Mouse (Mus musculus): Measurements from ENCODE around the gene Hadh. TPM values are rescaled to one million over a fixed set of nuclear protein-coding genes. Genes with fewer than 3 reads are reported as not detected.

Gene Hadh
- 194 and 198 TPM in 2 replicates for polyA plus RNA-seq (2014; fragmentation: Nextera tagmentation; extraction: Ambion mirVana)

DNA sequence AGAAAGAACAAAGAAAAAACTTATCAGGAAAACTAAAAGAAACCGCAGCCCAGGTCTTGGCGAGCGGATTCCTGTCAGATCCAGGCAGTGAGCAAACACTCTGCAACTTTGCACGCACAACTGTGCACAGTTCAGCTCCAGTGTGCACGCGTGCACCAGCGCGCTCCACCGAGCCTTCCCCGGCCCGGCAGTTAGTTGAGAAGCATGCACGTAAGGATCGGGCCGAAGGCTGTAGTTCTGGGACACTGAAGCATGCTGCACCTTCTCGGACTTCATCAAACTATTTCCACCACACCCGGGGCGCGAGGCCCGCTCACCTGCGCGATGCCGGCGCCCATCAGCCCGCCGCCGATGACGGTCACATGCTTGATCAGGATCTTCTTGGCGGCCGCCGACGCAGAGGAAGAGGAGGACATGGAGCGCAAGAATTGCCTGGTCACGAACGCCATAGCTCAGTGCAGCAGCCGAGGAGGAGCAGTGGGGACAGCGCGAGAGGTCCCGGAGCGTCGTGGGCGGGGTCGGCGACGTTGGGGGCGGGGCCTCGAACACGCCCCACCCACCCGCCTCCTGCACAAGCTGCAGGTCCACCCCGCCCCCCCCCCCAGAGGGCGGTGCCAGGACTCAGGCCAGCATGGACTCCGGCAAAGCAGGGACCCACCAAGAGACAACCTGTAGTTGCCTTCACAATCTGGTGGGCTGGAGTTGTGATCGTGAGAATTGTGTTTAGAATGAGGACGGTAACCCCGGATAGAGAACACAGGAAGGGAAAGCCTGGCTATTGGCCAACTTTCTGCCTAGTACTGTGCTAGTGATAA lies at the start of gene Hadh:
Gene Hadh (minus strand): TSS at position 543 of the 815 bp plus-strand sequence.
- H3K27me3 ChIP-seq (ENCODE audit: control insufficient read depth, insufficient read depth, low read length) = no peaks in the 10 kb centered on the region
- H3K4me2 ChIP-seq (ENCODE audit: low read length) = peak within 1 kb of the TSS; percentile 80
- no peaks in the 10 kb centered on the region for H3K9me3 ChIP-seq (ENCODE audit: control insufficient read depth, low read length)
- H3K36me3 ChIP-seq (ENCODE audit: control insufficient read depth, insufficient read depth, low read length) = peaks cover 12% of the 10 kb centered on the region; the same call in 1 of the 2 replicates
- ATAC-seq (ENCODE audit: insufficient number of reproducible peaks, insufficient read depth, low FRiP score, low read depth) = peak; percentile 91
- H3K4me1 ChIP-seq (ENCODE audit: control insufficient read depth in 2 of 2, insufficient read depth in 2 of 2, low read length in 2 of 2) = peaks cover 11 to 38% of the 10 kb centered on the region in 2 experiments
- under 1% methylated on average over 52 of the region's 54 CpGs for WGBS
- H3K9ac ChIP-seq (ENCODE audit: low read length) = peak within 1 kb of the TSS; percentile 90
- H3K4me3 ChIP-seq (ENCODE audit: control insufficient read depth in 1 of 2, insufficient read depth in 1 of 2, low read depth in 1 of 2, low read length in 2 of 2) = peak within 1 kb of the TSS; percentile 81 to 89
- H3K27ac ChIP-seq (replicated peaks in 1 of 2; ENCODE audit: control insufficient read depth in 1 of 2, insufficient read depth in 1 of 2, low read depth in 2 of 2, low read length in 2 of 2) = peak within 1 kb of the TSS; percentile 85 to 90

DNA sequence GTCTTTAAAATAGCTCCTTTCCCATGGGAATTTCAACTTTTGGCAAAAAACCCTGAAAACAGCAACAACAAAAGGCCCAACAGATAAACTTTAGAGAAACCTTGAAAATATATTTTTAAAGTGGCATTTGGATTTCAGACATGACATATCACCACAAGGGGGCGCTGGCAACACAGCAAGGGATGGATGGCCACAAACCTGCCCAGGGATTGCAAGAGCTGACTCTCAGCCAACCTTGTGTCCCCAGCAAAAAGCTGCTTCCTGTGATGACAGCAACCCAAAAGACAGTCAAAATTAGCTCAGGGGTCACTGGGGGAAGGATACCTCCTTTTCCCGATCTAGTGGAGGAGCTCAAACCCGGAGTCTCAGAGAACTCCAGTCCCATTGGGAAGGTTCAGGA lies 48.3 kb upstream of the Hadh start:
- no peak overlapping the region for H3K9ac ChIP-seq (ENCODE audit: low read length)
- no peak for ATAC-seq (ENCODE audit: insufficient number of reproducible peaks, insufficient read depth, low FRiP score, low read depth)
- H3K36me3 ChIP-seq (ENCODE audit: control insufficient read depth, insufficient read depth, low read length) = no peaks in the 10 kb centered on the region
- H3K27ac ChIP-seq (replicated peaks in 1 of 2; ENCODE audit: control insufficient read depth in 1 of 2, insufficient read depth in 1 of 2, low read depth in 2 of 2, low read length in 2 of 2) = no peak overlapping the region
- 4% methylated on average over 3 of the region's 3 CpGs for WGBS
- H3K9me3 ChIP-seq (ENCODE audit: control insufficient read depth, low read length) = no peaks in the 10 kb centered on the region
- no peak overlapping the region for H3K4me2 ChIP-seq (ENCODE audit: low read length)
- H3K4me3 ChIP-seq (ENCODE audit: control insufficient read depth in 1 of 2, insufficient read depth in 1 of 2, low read depth in 1 of 2, low read length in 2 of 2) = no peak overlapping the region
- peaks cover 4 to 5% of the 10 kb centered on the region in 2 experiments; a peak in 2 of 4 replicates for H3K4me1 ChIP-seq (ENCODE audit: control insufficient read depth in 2 of 2, insufficient read depth in 2 of 2, low read length in 2 of 2)
- H3K27me3 ChIP-seq (ENCODE audit: control insufficient read depth, insufficient read depth, low read length) = no peaks in the 10 kb centered on the region

DNA sequence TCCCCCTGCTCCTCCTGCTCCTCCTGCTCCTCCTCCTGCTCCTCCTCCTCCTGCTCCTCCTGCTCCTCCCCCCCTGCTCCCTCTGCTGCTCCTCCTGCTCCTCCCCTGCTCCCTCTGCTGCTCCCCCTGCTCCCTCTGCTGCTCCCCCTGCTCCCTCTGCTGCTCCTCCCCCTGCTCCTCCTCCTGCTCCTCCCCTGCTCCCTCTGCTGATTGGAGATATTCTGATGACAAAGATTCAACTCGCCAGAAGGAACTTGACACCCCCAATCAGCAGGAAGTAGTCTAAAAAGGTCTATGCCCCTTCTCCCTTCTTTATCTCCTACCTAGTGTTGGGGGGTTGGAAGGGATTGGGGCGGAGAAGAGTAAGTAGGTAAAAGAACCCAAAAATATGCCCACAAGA lies 46.3 kb upstream of the Hadh start:
- ATAC-seq (ENCODE audit: insufficient number of reproducible peaks, insufficient read depth, low FRiP score, low read depth) = no peak

DNA sequence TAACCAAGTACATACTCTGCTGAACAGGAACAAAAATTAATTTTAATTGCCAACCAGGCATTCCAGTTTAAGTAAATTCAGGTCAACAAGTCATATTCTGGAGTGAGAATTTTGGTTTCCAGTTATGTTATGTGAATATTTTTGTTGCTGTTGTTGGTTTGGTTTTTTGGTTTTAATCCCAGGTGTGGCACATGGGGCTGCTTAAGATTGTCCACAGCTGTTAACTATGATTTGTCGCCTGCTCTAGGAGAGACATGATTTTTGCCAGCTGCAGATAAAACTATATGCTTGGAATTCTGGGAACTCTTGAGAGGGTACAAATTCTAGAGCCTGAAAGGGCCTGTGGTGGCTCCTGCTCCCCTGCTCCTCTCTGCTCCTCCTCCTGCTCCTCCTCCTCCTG lies 45.2 kb upstream of the Hadh start:
- no peak for ATAC-seq (ENCODE audit: insufficient number of reproducible peaks, insufficient read depth, low FRiP score, low read depth)
- Histone ChIP-seq H3K4me3 (ENCODE audit: control insufficient read depth in 1 of 2, insufficient read depth in 1 of 2, low read depth in 1 of 2, low read length in 2 of 2) (no peak overlapping the region), H3K27ac (replicated peaks in 1 of 2; ENCODE audit: control insufficient read depth in 1 of 2, insufficient read depth in 1 of 2, low read depth in 2 of 2, low read length in 2 of 2) (no peak overlapping the region), H3K36me3 (ENCODE audit: control insufficient read depth, insufficient read depth, low read length) (no peaks in the 10 kb centered on the region), H3K4me1 (ENCODE audit: control insufficient read depth in 2 of 2, insufficient read depth in 2 of 2, low read length in 2 of 2) (peaks cover 4 to 5% of the 10 kb centered on the region in 2 experiments; a peak in 2 of 4 replicates), H3K9me3 (ENCODE audit: control insufficient read depth, low read length) (no peaks in the 10 kb centered on the region), H3K4me2 (ENCODE audit: low read length) (no peak overlapping the region), H3K9ac (ENCODE audit: low read length) (no peak overlapping the region), H3K27me3 (ENCODE audit: control insufficient read depth, insufficient read depth, low read length) (no peaks in the 10 kb centered on the region)
- 71% methylated on average over 1 of the region's 1 CpGs for WGBS

More for the DNA sequence above, 46.3 kb upstream of the Hadh start:
- 40% methylated on average over 2 of the region's 2 CpGs for WGBS
- H3K4me3 ChIP-seq (ENCODE audit: control insufficient read depth in 1 of 2, insufficient read depth in 1 of 2, low read depth in 1 of 2, low read length in 2 of 2) = no peak overlapping the region
- peaks cover 4 to 5% of the 10 kb centered on the region in 2 experiments; a peak in 2 of 4 replicates for H3K4me1 ChIP-seq (ENCODE audit: control insufficient read depth in 2 of 2, insufficient read depth in 2 of 2, low read length in 2 of 2)
- H3K27me3 ChIP-seq (ENCODE audit: control insufficient read depth, insufficient read depth, low read length) = no peaks in the 10 kb centered on the region
- no peak overlapping the region for H3K27ac ChIP-seq (replicated peaks in 1 of 2; ENCODE audit: control insufficient read depth in 1 of 2, insufficient read depth in 1 of 2, low read depth in 2 of 2, low read length in 2 of 2)
- H3K36me3 ChIP-seq (ENCODE audit: control insufficient read depth, insufficient read depth, low read length) = no peaks in the 10 kb centered on the region
- H3K4me2 ChIP-seq (ENCODE audit: low read length) = no peak overlapping the region
- H3K9me3 ChIP-seq (ENCODE audit: control insufficient read depth, low read length) = no peaks in the 10 kb centered on the region
- no peak overlapping the region for H3K9ac ChIP-seq (ENCODE audit: low read length)

DNA sequence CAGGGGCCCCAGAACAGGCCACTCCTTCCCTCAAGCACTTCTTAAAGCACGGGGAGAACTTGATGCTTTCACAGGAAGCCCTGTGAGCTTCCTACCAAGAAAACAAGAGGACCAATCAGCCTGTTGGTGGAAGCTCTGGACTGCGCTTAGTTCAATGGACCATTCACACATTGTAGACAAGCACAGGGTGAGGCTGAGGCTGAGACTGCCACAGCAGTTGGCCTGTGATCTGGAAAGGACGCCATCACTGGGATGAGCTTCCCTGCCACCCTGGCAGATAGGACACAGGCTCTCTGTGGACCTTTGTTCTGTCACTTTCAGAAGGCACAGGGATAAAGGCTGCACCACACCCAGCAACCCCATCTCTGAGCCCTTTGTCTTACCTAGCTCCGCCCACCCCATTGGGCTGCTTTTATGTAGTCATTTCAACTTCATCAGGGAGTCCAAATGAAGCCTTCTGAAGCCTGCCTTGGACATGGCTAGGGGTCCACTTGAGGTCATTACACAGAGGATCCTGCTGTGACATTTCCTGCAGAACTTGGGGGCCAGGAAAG lies 44.1 kb upstream of the Hadh start:
- peaks cover 4 to 5% of the 10 kb centered on the region in 2 experiments; a peak in 2 of 4 replicates for H3K4me1 ChIP-seq (ENCODE audit: control insufficient read depth in 2 of 2, insufficient read depth in 2 of 2, low read length in 2 of 2)

GRCm38 (mm10) chr3:131312340-131312739 lies 40.4 kb upstream of the Hadh start:
- Histone ChIP-seq H3K9me3 (ENCODE audit: control insufficient read depth, low read length) (peaks cover 16% of the 10 kb centered on the region), H3K4me1 (ENCODE audit: control insufficient read depth in 2 of 2, insufficient read depth in 2 of 2, low read length in 2 of 2) (peaks cover 4 to 5% of the 10 kb centered on the region in 2 experiments; a peak in 2 of 4 replicates), H3K27ac (replicated peaks in 1 of 2; ENCODE audit: control insufficient read depth in 1 of 2, insufficient read depth in 1 of 2, low read depth in 2 of 2, low read length in 2 of 2) (no peak overlapping the region), H3K4me3 (ENCODE audit: control insufficient read depth in 1 of 2, insufficient read depth in 1 of 2, low read depth in 1 of 2, low read length in 2 of 2) (no peak overlapping the region), H3K36me3 (ENCODE audit: control insufficient read depth, insufficient read depth, low read length) (no peaks in the 10 kb centered on the region), H3K27me3 (ENCODE audit: control insufficient read depth, insufficient read depth, low read length) (no peaks in the 10 kb centered on the region), H3K4me2 (ENCODE audit: low read length) (no peak overlapping the region), H3K9ac (ENCODE audit: low read length) (no peak overlapping the region)
- WGBS = 57% methylated on average over 9 of the region's 9 CpGs
- no peak for ATAC-seq (ENCODE audit: insufficient number of reproducible peaks, insufficient read depth, low FRiP score, low read depth)

More for the DNA sequence above, 44.1 kb upstream of the Hadh start:
- 45% methylated on average over 4 of the region's 4 CpGs for whole genome bisulfite sequencing
- Histone ChIP-seq H3K36me3 (ENCODE audit: control insufficient read depth, insufficient read depth, low read length) (no peaks in the 10 kb centered on the region), H3K27ac (replicated peaks in 1 of 2; ENCODE audit: control insufficient read depth in 1 of 2, insufficient read depth in 1 of 2, low read depth in 2 of 2, low read length in 2 of 2) (no peak overlapping the region; a peak in 1 of 4 replicates), H3K27me3 (ENCODE audit: control insufficient read depth, insufficient read depth, low read length) (no peaks in the 10 kb centered on the region), H3K9ac (ENCODE audit: low read length) (peak overlapping the region; percentile 35), H3K4me2 (ENCODE audit: low read length) (peak overlapping the region; percentile 57), H3K4me3 (ENCODE audit: control insufficient read depth in 1 of 2, insufficient read depth in 1 of 2, low read depth in 1 of 2, low read length in 2 of 2) (peak overlapping the region in 1 of 2 experiments; percentile 10; a peak in 1 of 4 replicates), H3K9me3 (ENCODE audit: control insufficient read depth, low read length) (no peaks in the 10 kb centered on the region)
- no peak for ATAC-seq (ENCODE audit: insufficient number of reproducible peaks, insufficient read depth, low FRiP score, low read depth)

DNA sequence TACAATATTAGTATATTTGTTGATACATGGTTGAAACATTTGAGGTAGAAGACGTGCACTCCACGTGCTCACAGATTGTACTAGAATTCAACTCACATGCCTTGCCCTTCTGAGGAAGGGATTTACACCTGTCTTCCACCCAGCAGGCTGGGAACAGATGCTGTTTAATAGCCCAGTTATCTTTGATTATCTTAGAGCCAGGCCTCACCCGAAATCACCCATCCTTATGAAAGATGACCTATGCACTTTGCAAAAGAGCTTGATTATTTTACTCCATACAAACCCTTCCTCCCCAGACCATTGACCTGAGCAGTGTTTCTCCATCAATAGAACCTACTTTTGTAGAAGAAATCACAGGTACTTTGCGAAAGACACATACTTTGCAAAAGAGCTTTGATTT lies 38.7 kb upstream of the Hadh start:
- H3K9ac ChIP-seq (ENCODE audit: low read length) = no peak overlapping the region
- no peak overlapping the region for H3K27ac ChIP-seq (replicated peaks in 1 of 2; ENCODE audit: control insufficient read depth in 1 of 2, insufficient read depth in 1 of 2, low read depth in 2 of 2, low read length in 2 of 2)
- H3K27me3 ChIP-seq (ENCODE audit: control insufficient read depth, insufficient read depth, low read length) = no peaks in the 10 kb centered on the region
- peaks cover 16% of the 10 kb centered on the region for H3K9me3 ChIP-seq (ENCODE audit: control insufficient read depth, low read length)
- 83% methylated on average over 4 of the region's 4 CpGs for WGBS
- H3K4me3 ChIP-seq (ENCODE audit: control insufficient read depth in 1 of 2, insufficient read depth in 1 of 2, low read depth in 1 of 2, low read length in 2 of 2) = no peak overlapping the region
- ATAC-seq (ENCODE audit: insufficient number of reproducible peaks, insufficient read depth, low FRiP score, low read depth) = no peak
- no peaks in the 10 kb centered on the region for H3K36me3 ChIP-seq (ENCODE audit: control insufficient read depth, insufficient read depth, low read length)
- H3K4me1 ChIP-seq (ENCODE audit: control insufficient read depth in 2 of 2, insufficient read depth in 2 of 2, low read length in 2 of 2) = no peaks in the 10 kb centered on the region
- no peak overlapping the region for H3K4me2 ChIP-seq (ENCODE audit: low read length)
